In genomic region chr7:125393654-125394346, GRCm38 (mm10) we compare ENCODE assay signal across 8 mouse cellular contexts. TPM values are rescaled to one million over a fixed set of nuclear protein-coding genes. Genes with fewer than 3 reads are reported as not detected.
A peak's percentile ranks its signal among the peaks of the same experiment; 100 is the strongest.
DNase-seq lines count a peak whose midpoint lies in the region; ATAC-seq and TF ChIP-seq lines count a peak whose summit lies in the region.

No protein-coding gene starts in this region.

- ATAC-seq in hematopoietic stem cell, adult 5-6 weeks (replicated peaks in 1 of 2; ENCODE audit: insufficient read depth in 1 of 2, low FRiP score in 2 of 2, low TSS enrichment in 1 of 2, low read depth in 1 of 2, poor library complexity in 2 of 2, severe bottlenecking in 2 of 2) = peak; percentile 90 to 92
- ATAC-seq in lung, embryonic 15.5 days (ENCODE audit: borderline replicate concordance, extremely low read depth, low FRiP score, low TSS enrichment) = peak; percentile 89

- H3K27ac ChIP-seq in cerebellum, adult 2 months (ENCODE audit: insufficient read depth, low read length) = no peak overlapping the region
- H3K27ac ChIP-seq in lung, embryonic 15.5 days = peak overlapping the region; percentile 53; the same call in 1 of the 2 replicates
- no peak overlapping the region for H3K27ac ChIP-seq in thymus, adult 2 months (ENCODE audit: control insufficient read depth, insufficient read depth, low read length)

- peak overlapping the region; percentile 77 for H3K4me2 ChIP-seq in lung, embryonic 15.5 days

- H3K36me3 ChIP-seq in lung, embryonic 15.5 days = no peaks in the 10 kb centered on the region
- H3K36me3 ChIP-seq in thymus, adult 2 months (ENCODE audit: control insufficient read depth, insufficient read depth, low read length) = no peaks in the 10 kb centered on the region

- TF ChIP-seq CTCF in cerebellum, adult 2 months (IDR thresholded peaks at IDR 0.05; ENCODE audit: borderline replicate concordance, insufficient read depth, low read depth, low read length) = peak; percentile 95
- peak; percentile 99 for TF ChIP-seq CTCF in thymus, adult 2 months (IDR thresholded peaks at IDR 0.05; ENCODE audit: borderline replicate concordance, control insufficient read depth, extremely low read depth, insufficient read depth, low read length, poor library complexity)

- WGBS in cerebellum, adult 2 months = under 1% methylated on average over 33 of the region's 33 CpGs
- WGBS in lung, embryonic 15.5 days = under 1% methylated on average over 33 of the region's 33 CpGs
- 4% methylated on average over 33 of the region's 33 CpGs for WGBS in thymus, adult 2 months

- H3K27me3 ChIP-seq in cerebellum, adult 2 months (ENCODE audit: control insufficient read depth, insufficient read depth, low read length) = no peaks in the 10 kb centered on the region
- H3K27me3 ChIP-seq in lung, embryonic 15.5 days = no peaks in the 10 kb centered on the region
- no peaks in the 10 kb centered on the region for H3K27me3 ChIP-seq in thymus, adult 2 months (ENCODE audit: control insufficient read depth, insufficient read depth, low read length)

- no peaks in the 10 kb centered on the region for H3K9me3 ChIP-seq in lung, embryonic 15.5 days

- peak overlapping the region; percentile 48 for H3K4me3 ChIP-seq in cerebellum, adult 2 months (replicated peaks; ENCODE audit: insufficient read depth, low read depth, low read length)
- H3K4me3 ChIP-seq in lung, embryonic 15.5 days = peak overlapping the region; percentile 40
- peak overlapping the region; percentile 7; the same call in 1 of the 2 replicates for H3K4me3 ChIP-seq in thymus, adult 2 months (ENCODE audit: control insufficient read depth, insufficient read depth, low read length)

- no peaks in the 10 kb centered on the region for H3K4me1 ChIP-seq in cerebellum, adult 2 months (ENCODE audit: control insufficient read depth, insufficient read depth, low read length)
- H3K4me1 ChIP-seq in lung, embryonic 15.5 days = peaks cover 23% of the 10 kb centered on the region
- peaks cover 4% of the 10 kb centered on the region for H3K4me1 ChIP-seq in thymus, adult 2 months (replicated peaks; ENCODE audit: control insufficient read depth, insufficient read depth, low read length)

- TF ChIP-seq POLR2A in cerebellum, adult 2 months (IDR thresholded peaks at IDR 0.05; ENCODE audit: borderline replicate concordance, insufficient read depth, low read length) = no peak
- no peak for TF ChIP-seq POLR2A in thymus, adult 2 months (IDR thresholded peaks at IDR 0.05; ENCODE audit: control insufficient read depth, extremely low read depth, insufficient read depth, low read length, poor library complexity)

- DNase-seq in MEL-GATA-1-ER (ENCODE audit: extremely low read depth, low read depth) = peak; percentile 45
- DNase-seq in cerebellum, adult 2 months = peak; percentile 90 to 97
- DNase-seq in forelimb bud, embryonic 11.5 days (ENCODE audit: low read depth, low spot score) = peak; percentile 96
- DNase-seq in layer of hippocampus, adult 9-10 months (ENCODE audit: low spot score) = peak; percentile 91
- peak; percentile 82 for DNase-seq in ovary, adult 18-20 months (ENCODE audit: low spot score)
- DNase-seq in thymus, adult 2 months = peak; percentile 92

- 0 out of 2 replicates have a peak overlapping the region, but pooled peaks have one; percentile 38 for H3K9ac ChIP-seq in lung, embryonic 15.5 days

RNA-seq across cellular contexts. Expression of gene Kdm8, which starts 50.7 kb away (rescaled TPM):
- 8.2 and 9.2 TPM in 2 replicates for polyA plus RNA-seq in cerebellum, adult 2 months (2012; rRNA removed)
- total RNA-seq in hematopoietic stem cell, adult 5-6 weeks (2017) = 6.8 and 7.0 TPM in 2 replicates
- 14.5 and 15.6 TPM in 2 replicates for polyA plus RNA-seq in lung, embryonic 15.5 days (2015; fragmentation: Nextera tagmentation; extraction: Ambion mirVana)
- 12.5 and 14.2 TPM in 2 replicates for polyA plus RNA-seq in thymus, adult 2 months (2012; rRNA removed)

Comparison
In these comparisons a context has a peak if more than half of its experiments do, and no peak if none do; other contexts are left out.
1. DNase-seq: peak in every context shown above with its lines; median percentile 96 in forelimb bud, embryonic 11.5 days; 94 in cerebellum, adult 2 months; 92 in thymus, adult 2 months; 91 in layer of hippocampus, adult 9-10 months; 82 in ovary, adult 18-20 months; 45 in MEL-GATA-1-ER.